Mouse (Mus musculus): ENCODE data around the gene Trim65. TPM values are rescaled to one million over a fixed set of nuclear protein-coding genes. Genes with fewer than 3 reads are reported as not detected.
A peak's percentile ranks its signal among the peaks of the same experiment; 100 is the strongest.

Gene Trim65
- total and polyA plus RNA-seq, 3 experiments: 0.66 to 2.0 (median 1.4) TPM

DNA sequence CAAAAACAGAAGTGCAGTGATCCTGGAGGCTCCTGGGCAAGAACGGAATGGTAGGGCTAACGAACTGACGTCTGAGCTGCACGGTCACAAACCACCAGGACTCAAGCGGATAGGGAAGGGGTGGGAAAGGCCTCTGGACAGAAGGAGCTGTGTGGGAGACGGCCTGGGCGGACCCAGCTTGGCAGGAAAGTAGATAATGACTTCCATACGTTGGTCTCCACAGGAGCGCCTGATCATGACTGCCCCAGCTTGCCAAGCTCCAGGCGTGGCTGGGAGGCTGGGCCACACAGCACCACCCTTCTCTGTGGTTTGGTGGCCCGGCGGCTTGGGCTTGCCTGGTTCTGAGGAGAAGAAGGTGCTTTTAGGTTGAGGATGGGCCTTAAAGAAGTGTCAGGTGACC is 13.7 kb downstream of the Trim65 start:
- no peaks in the 10 kb centered on the region for H3K27me3 ChIP-seq (replicated peaks)
- no peaks in the 10 kb centered on the region for H3K79me2 ChIP-seq (replicated peaks; ENCODE audit: control insufficient read depth, extremely low read depth, insufficient read depth, poor library complexity, severe bottlenecking)
- no peak overlapping the region for H3K4me3 ChIP-seq (replicated peaks in 1 of 3; ENCODE audit: low read depth in 2 of 3, low read length in 2 of 3, poor library complexity in 1 of 3)
- H3K36me3 ChIP-seq (replicated peaks in 1 of 2; ENCODE audit: control insufficient read depth in 1 of 2, insufficient read depth in 1 of 2, low read length in 1 of 2): peaks cover 0 to 4% of the 10 kb centered on the region in 2 experiments
- no peak for DNase-seq (ENCODE audit: extremely low read depth)
- TF ChIP-seq TCF12 (IDR thresholded peaks at IDR 0.05; ENCODE audit: low read depth, low read length): no peak
- TF ChIP-seq IRF4 (IDR thresholded peaks at IDR 0.05; ENCODE audit: low read depth, low read length): no peak
- no peak for TF ChIP-seq SMC3 (IDR thresholded peaks at IDR 0.05; ENCODE audit: low read depth, low read length)
- H3K9me3 ChIP-seq (replicated peaks; ENCODE audit: low read length): no peaks in the 10 kb centered on the region
- peaks cover 0 to 2% of the 10 kb centered on the region in 2 experiments; a peak in 2 of 4 replicates for H3K4me1 ChIP-seq (ENCODE audit: control insufficient read depth in 1 of 2, insufficient read depth in 2 of 2)
- in situ Hi-C loops (cut with MboI; ENCODE audit: low pct_ligation_motif_present, low pct_unique_long_range_greater_than_20kb, low sequenced_read_pairs): no loop called here
- no peak overlapping the region for H3K9ac ChIP-seq (ENCODE audit: insufficient read depth, low read depth)
- no peak overlapping the region for H3K27ac ChIP-seq (ENCODE audit: insufficient read depth, low read depth)
- dilution Hi-C loops (cut with MboI; ENCODE audit: extremely low pct_ligation_motif_present, extremely low pct_unique_long_range_greater_than_20kb, low sequenced_read_pairs): no loop called here
- H3K4me2 ChIP-seq (ENCODE audit: insufficient read depth, low read depth, poor library complexity, severe bottlenecking): no peak overlapping the region

DNA sequence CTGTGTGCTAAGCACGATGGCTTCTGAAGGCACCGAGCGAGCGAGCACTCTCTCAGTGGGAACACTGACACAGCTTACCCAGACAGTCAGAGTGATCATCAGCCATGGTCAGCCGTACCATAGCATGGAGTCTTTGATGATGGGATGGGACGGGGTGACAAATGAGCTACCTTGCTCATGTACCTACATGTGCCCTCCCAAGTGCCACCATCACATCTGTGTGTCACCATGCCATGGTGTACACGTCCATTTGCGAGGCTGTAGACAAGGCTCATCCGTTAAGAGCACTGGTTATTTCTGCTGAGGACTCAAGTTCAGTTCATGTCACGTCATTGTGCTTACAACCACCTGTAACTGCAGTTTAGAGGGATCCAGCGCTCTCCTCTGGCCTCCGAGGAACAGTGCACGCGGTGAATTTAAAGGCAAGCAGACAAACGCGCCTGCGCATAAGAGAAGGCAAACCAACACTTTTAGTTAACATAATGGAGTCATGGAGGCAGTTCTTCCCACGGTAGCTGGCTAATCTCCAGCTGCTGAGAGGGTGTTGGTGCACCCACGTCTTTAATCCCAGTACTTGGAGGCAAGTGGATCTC is 19.2 kb downstream of the Trim65 start:
- no peak overlapping the region for H3K27ac ChIP-seq (ENCODE audit: insufficient read depth, low read depth)
- H3K36me3 ChIP-seq (replicated peaks in 1 of 2; ENCODE audit: control insufficient read depth in 1 of 2, insufficient read depth in 1 of 2, low read length in 1 of 2): no peaks in the 10 kb centered on the region
- no peak overlapping the region for H3K4me3 ChIP-seq (replicated peaks in 1 of 3; ENCODE audit: low read depth in 2 of 3, low read length in 2 of 3, poor library complexity in 1 of 3)
- dilution Hi-C loops (cut with MboI; ENCODE audit: extremely low pct_ligation_motif_present, extremely low pct_unique_long_range_greater_than_20kb, low sequenced_read_pairs): no loop called here
- H3K4me2 ChIP-seq (ENCODE audit: insufficient read depth, low read depth, poor library complexity, severe bottlenecking): no peak overlapping the region
- no peaks in the 10 kb centered on the region for H3K79me2 ChIP-seq (replicated peaks; ENCODE audit: control insufficient read depth, extremely low read depth, insufficient read depth, poor library complexity, severe bottlenecking)
- no peak overlapping the region for H3K9ac ChIP-seq (ENCODE audit: insufficient read depth, low read depth)
- peaks cover 12% of the 10 kb centered on the region for H3K9me3 ChIP-seq (replicated peaks; ENCODE audit: low read length)
- H3K4me1 ChIP-seq (ENCODE audit: control insufficient read depth in 1 of 2, insufficient read depth in 2 of 2): peaks cover 11 to 12% of the 10 kb centered on the region in 2 experiments
- in situ Hi-C loops (cut with MboI; ENCODE audit: low pct_ligation_motif_present, low pct_unique_long_range_greater_than_20kb, low sequenced_read_pairs): no loop called here
- no peaks in the 10 kb centered on the region for H3K27me3 ChIP-seq (replicated peaks)
- no peak for DNase-seq (ENCODE audit: extremely low read depth)
- no peak for TF ChIP-seq POLR2AphosphoS2 (IDR thresholded peaks at IDR 0.05; ENCODE audit: low read depth, low read length)
- no peak for TF ChIP-seq MAX (IDR thresholded peaks at IDR 0.05; ENCODE audit: low read length)
- TF ChIP-seq MYC (IDR thresholded peaks at IDR 0.05; ENCODE audit: low read depth, low read length): no peak
- no peak for TF ChIP-seq USF2 (conservative IDR thresholded peaks at IDR 0.05; ENCODE audit: low read depth, low read length)
- TF ChIP-seq TBP (conservative IDR thresholded peaks at IDR 0.05; ENCODE audit: low read depth, low read length): no peak

DNA sequence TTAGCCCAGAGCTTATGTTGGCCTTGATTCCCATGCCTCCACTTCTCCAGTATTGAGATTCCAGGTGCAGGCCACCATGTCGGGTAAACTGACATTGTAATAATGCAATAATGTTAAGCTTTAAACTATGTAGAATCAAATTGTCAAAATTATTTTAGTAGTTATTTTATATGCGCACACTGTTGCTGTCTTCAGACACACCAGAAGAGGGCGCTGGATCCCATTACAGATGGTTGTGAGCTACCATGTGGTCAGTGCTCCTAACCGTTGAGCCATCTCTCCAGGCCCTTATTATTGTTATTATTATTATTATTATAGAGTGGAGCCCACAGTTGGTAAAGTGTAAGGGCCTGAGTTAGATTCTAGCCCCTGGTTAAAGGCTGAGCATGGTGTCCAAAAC is 19.9 kb downstream of the Trim65 start:
- H3K4me1 ChIP-seq (ENCODE audit: control insufficient read depth in 1 of 2, insufficient read depth in 2 of 2): peaks cover 12 to 13% of the 10 kb centered on the region in 2 experiments
- H3K79me2 ChIP-seq (replicated peaks; ENCODE audit: control insufficient read depth, extremely low read depth, insufficient read depth, poor library complexity, severe bottlenecking): no peaks in the 10 kb centered on the region
- TF ChIP-seq MEF2A (IDR thresholded peaks at IDR 0.05; ENCODE audit: borderline replicate concordance, low read depth, low read length) (no peak), ELF1 (IDR thresholded peaks at IDR 0.05; ENCODE audit: low read depth, low read length) (no peak), MXI1 (IDR thresholded peaks at IDR 0.05; ENCODE audit: low read depth, low read length) (no peak), SMC3 (IDR thresholded peaks at IDR 0.05; ENCODE audit: low read depth, low read length) (no peak), TBP (conservative IDR thresholded peaks at IDR 0.05; ENCODE audit: low read depth, low read length) (no peak), CTCF (conservative IDR thresholded peaks at IDR 0.05 in 1 of 2, IDR thresholded peaks at IDR 0.05 in 1 of 2; ENCODE audit: low read depth in 2 of 2, low read length in 2 of 2) (peak in 1 of 2 experiments; percentile 22; a peak in 1 of 4 replicates), IRF4 (IDR thresholded peaks at IDR 0.05; ENCODE audit: low read depth, low read length) (no peak)
- dilution Hi-C loops (cut with MboI; ENCODE audit: extremely low pct_ligation_motif_present, extremely low pct_unique_long_range_greater_than_20kb, low sequenced_read_pairs) (no loop called here), in situ Hi-C loops (cut with MboI; ENCODE audit: low pct_ligation_motif_present, low pct_unique_long_range_greater_than_20kb, low sequenced_read_pairs) (no loop called here)
- H3K36me3 ChIP-seq (replicated peaks in 1 of 2; ENCODE audit: control insufficient read depth in 1 of 2, insufficient read depth in 1 of 2, low read length in 1 of 2): no peaks in the 10 kb centered on the region
- H3K4me2 ChIP-seq (ENCODE audit: insufficient read depth, low read depth, poor library complexity, severe bottlenecking): no peak overlapping the region
- H3K27me3 ChIP-seq (replicated peaks): no peaks in the 10 kb centered on the region
- H3K27ac ChIP-seq (ENCODE audit: insufficient read depth, low read depth): no peak overlapping the region
- DNase-seq (ENCODE audit: extremely low read depth): no peak
- H3K4me3 ChIP-seq (replicated peaks in 1 of 3; ENCODE audit: low read depth in 2 of 3, low read length in 2 of 3, poor library complexity in 1 of 3): no peak overlapping the region
- peaks cover 12% of the 10 kb centered on the region for H3K9me3 ChIP-seq (replicated peaks; ENCODE audit: low read length)
- H3K9ac ChIP-seq (ENCODE audit: insufficient read depth, low read depth): no peak overlapping the region
